Mouse (Mus musculus): Measurements from ENCODE around the gene Wnt11.

Wnt11 gene

DNA sequence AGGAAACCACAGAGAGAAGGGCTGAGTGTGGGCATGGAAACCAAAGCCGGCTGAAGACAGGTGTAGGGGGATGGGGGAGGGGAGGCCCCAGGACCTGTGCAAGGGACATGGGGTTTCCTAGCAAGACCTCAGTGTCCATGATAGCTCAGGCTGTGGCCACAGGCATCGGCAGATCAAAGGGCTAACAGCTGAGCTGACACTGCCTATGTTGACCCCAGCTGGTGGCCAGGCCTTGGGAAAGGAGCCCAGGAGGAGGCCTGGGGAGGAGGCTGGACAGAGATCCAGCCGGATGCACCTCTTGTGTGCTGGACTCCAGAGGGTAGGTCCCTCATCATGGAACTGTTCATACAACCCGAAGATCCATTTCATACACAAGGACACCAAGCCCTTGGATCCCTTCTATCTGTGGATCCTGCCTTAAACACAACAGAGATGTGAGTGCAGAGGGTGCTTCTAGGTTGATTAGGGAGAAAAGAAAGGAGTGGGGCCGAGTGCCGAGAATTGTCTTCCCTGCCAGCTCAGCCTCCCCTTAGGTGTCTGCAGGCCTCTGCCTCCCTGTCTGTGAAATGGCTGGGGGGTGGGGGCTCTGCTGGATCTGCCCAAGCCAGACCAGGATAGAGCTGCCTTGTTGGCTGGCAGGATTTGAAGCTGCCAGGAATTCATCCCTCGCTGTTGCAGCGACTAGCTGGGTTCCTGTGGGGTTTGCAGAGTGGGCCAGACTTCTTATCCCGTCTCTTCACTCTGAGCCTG is 29.2 kb downstream of the Wnt11 start:
- CTCF ChIA-PET, result no interaction called here

DNA sequence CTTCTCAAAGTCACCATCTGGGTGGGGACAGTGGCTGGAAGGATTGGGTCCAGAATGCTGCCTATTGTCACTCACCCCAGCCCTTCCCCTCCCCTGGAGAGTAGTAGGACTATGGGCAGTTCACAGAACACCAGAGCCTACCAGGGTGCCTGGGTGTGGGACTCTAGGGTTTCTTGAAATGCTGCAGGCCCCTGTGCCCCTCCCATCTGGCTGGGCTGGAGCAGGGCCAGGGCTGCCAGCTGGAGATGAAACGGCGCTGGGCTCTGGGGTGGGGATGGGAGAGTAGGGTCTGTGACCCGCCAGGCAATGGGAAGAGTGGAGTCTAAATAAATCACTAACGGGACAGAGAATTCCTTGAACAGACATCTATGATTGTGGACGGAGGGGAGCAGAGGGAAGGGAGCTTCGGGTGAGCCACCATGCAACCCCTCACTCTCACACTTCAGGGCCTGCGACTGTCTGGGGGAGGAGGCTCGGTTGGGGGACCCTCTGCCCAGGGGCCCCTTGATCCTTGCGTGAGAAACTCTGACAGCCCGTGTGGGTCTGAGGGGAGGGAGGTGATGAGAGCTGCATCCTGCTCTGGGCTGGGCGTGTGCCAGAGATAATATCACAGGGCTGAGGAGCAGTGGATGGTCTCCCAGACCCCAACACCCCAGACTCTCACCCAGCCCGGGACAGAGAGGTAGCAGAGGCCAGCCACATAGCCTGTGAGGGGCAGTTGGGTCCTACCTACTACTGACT is 32.3 kb downstream of the Wnt11 start:
- CTCF ChIA-PET, result no interaction called here

DNA sequence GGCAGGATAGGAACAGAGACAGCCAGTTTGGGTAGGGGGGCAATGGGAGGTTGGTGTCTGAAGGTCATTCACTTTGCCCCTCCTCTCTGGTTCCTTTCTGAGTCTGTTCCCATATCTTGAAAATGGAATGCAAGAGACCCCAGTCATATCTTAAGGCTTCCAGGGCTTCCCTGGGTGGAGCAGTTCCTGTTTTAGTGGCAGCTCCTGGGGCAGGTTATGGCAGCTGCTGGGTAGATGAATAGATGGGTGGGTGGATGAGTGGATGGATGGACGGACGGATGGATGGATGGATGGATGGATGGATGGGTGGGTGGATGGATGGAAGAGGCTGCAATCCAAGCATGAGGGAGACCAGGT is 32.9 kb downstream of the Wnt11 start:
- CTCF ChIA-PET, result no interaction called here

DNA sequence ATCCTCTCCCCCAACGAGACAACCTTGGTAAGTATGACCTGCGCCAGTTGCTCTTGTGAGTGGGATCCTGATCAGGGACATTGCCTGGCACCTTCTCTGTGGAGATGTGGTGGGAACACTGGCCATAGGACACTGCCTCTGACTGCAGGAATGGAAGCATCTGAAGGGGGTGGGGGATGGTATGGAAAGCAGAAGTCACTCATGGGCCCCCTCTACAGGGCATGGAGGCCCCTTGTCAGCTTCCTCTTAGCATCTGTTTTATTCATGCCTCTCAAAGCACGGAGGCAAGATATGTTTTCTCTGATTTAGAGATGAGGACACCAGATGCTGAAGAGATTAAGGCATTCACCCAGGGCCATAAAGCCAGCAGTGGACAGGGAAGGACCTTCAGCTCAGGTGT is 34.2 kb downstream of the Wnt11 start:
- CTCF ChIA-PET, result interaction anchor here (0.6 kb wide), 1 partner anchor 9 kb away, joined by 3 read pairs; no protein-coding TSS in a partner anchor

DNA sequence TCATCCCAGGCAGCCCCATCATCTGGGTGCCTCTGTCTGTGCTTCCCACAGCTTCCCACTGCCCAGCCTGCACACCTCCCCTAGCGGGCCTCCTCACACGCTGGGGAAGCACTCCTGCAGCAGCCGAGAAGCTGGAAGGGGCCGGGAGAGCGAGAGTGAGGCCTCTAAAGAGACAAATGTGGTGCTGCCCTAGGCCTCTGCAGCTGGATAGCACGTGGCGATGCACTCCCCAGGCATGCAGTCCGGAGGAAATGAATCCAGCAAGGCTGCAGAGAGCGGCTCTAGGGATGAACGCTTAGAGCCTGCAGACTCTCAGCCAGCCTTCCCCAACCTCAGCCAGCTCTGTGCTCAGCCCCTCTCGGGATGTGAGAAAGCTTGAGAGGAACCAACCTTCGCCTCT is 35.9 kb downstream of the Wnt11 start:
- CTCF ChIA-PET, result no interaction called here

DNA sequence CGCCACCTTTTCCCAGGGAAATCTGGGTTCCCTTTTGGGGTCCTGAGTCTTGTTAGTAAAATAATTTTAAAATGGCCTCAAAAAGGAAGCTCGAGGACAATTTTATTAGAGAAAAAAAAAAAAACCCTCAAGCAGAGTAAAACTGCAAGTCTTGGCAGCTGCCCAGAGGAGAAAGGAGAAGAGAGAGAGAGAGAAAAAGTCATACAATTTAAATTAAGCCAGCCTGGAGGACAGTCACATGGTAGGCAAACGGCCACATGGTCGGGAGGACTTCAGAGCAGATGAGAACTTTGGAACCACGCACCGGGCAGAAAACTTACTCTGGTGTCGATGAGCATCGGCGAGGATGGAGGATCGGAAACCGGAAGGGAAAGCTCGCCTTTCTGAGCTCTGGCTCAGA is 37.0 kb downstream of the Wnt11 start:
- CTCF ChIA-PET, result no interaction called here

DNA sequence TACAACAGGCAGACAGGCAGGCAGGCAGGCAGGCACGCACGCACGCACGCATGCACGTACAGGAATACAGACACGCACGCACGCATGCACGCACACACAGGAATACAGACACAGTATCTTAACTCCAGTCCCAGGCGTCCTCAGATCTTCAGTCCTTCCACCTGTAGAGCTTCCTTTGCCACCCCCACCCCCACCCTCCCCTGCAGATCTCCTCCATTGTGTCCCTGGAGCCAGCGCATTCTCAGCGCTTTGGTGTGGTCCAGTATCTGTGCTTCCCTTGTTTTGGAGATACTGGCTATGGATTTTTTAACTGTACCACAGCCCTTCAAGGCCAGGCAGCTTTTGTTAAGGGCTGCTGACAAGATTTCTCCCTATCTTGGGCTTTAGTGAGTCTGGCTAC is 38.4 kb downstream of the Wnt11 start:
- CTCF ChIA-PET, result no interaction called here

DNA sequence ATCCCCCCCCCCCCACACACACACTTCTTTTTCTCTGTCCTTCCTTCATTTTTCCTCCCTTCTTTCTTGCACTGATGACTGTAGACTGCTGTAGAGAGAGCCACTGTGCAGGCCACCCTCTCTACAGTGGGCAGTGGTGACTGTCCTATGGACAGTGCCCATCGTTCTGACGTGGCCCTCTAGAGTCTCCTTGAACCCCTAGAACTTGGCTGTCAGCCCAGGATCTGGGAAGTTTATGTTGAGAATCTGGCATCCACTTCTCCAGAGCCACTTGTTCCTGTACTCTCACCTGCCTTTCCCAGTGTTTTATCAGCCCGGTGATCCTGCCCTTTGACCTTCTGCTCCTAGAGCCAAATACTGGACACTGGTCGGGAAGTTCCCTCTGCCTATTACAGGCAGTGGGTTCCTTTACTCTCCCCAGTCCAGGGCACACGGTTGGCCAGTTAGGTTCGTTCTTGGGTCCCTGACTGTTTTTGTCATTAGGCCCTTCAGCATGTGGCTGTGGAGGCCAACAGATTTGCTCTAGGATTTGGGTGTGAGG is 39.6 kb downstream of the Wnt11 start:
- CTCF ChIA-PET, result no interaction called here

DNA sequence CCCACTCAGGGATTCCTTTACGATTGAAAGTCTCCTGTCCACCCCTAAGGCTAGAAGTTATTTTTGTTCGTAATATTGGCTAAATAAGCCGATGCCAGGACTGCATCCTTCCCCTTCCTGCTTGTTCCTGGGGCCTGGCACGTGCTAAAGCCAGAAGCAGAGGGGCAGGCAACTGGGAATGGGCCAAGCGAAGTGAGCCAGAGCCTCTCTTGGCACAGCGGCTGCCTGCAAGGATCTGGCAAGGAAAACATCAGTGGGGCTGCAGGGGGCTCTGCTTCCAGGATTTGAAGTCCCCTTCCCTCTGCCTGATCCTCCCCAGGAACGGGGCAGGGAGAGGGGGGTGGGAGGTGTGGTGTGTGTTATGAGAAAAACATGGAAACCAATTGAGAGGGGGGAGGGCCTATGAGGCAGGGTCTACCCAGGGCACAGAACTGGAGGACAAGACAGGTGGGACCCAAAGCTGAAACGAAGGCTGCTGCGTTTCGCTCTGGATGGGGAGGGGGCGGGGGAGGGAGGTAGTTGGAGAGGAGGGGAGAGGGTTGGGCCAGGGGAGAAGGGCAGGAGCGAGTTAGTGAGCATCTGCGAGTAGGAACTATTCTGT is 40.6 kb downstream of the Wnt11 start:
- CTCF ChIA-PET, result interaction anchor here (0.6 kb wide), 1 partner anchor 13 kb away, joined by 3 read pairs; no protein-coding TSS in a partner anchor

DNA sequence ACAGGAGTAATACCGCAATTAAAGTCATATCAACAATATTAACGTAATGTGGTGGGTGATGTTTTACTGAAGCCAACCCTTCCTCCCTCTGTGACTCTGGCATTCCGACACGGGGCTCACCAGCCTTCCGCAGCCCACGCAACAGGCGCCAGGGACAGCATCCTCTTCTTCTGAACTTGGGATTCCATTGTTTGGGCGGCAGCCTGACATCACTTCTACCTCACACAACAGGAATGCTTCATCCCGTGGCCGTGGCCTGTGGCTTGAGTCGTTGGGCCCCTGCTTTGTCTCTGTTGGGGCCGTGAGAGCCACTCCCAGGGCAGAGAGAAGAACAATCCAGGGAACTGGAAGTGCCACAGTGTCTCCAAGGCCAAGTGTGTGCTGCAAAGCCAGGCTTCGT is 41.2 kb downstream of the Wnt11 start:
- CTCF ChIA-PET, result no interaction called here

DNA sequence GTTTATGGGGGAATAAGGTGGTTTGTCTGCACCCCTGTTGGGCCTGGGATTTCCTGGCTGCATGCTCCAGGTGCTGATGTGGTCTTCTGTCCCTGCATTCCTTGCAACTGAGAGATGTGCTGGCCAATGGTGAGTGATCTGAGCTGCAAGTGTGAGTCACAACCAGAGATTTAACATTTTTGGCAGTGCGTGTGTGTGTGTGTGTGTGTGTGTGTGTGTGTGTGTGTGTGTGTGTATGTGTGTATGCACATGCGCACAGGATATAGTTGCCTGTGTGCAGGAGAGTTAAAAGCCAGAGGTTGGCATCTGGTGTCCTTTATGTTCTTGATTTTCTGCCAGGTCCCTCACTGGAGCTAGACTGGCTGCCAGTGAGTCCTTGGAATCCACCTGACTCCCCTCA is 44.3 kb downstream of the Wnt11 start:
- CTCF ChIA-PET, result no interaction called here

DNA sequence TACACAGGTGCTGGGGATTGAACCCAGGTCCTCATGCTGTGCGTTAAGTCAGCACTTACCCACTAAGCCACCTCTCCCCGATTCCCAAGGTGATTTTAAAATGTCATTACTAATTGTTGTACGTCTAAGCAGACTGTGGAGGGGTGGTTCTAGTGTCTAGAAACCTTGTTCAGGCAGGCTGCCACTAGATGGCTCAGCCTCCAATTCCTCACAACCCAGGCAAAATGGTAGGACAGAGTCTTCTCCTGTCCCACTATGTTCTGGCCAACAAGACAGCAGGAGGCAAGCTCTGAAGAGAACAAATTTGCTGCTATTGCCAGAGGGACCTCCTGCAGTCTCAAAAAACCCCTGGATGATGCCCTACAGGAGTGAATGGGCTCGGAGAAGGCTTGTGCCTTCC is 47.0 kb downstream of the Wnt11 start:
- CTCF ChIA-PET, result interaction anchor here (0.7 kb wide), 1 partner anchor 1895 kb away, joined by 3 read pairs; no protein-coding TSS in a partner anchor

DNA sequence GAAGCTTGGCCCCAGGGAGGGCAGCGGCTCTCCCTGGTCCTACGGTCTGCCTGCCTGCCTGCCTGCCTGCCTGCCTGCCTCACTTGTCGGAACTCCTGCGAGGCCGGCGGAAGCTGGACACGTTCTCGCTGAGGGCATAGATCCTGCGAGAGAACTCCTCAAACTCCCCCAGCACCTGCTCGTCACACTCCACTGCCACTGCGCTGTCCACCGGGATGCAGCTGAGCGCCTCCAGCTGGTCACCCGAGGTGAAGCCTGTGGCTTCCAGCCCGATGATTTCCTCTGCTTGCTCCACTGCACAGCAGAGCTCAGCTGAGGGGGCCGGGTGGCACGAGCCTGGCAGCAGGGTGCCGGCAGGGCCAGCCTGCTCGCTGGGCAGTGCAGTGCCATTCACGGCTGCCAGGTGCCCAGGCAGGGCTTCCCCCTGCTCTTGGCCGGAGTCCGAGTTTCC is 52.9 kb downstream of the Wnt11 start:
- CTCF ChIA-PET, result interaction anchor here (0.7 kb wide), 1 partner anchor 13 kb away, joined by 3 read pairs; no protein-coding TSS in a partner anchor

DNA sequence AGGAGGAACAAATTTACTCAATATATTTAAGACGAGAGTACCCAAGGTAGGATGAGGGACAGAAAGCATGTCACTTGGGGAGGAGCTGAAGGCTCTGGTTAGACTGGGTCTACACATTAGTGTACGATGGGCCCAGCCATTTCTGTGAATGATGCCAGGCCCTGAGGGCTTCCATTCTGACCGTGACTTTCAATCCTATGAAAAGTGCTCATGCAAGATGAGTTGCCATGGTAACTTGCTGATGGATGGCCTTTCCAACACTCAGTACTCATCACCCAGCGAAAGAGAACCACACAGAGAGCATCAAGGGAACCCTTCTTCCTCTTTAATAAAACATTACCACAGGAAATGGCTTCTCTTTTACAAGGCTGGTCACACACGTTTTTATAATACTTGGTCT is 53.9 kb downstream of the Wnt11 start:
- CTCF ChIA-PET, result interaction anchor here (0.7 kb wide), 1 partner anchor 14 kb away, joined by 3 read pairs; no protein-coding TSS in a partner anchor

DNA sequence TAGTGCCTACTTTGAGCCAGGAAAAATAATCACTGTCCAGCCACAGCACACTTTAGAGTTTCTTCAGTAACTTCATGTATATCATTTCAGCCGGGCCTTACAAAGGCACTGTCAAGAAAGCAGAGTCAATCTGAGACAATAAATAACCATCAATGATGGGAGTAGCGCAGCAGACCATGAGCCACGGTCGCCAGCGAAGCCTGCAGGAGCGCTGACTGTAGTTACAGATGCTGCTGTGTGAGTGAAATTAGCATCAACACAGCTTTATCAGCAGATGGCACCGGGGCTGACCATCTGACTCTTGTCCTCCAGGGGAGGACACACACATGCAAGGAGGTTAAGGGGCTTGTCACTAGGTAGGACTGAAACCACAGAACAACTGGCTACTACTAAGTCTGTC is 54.3 kb downstream of the Wnt11 start:
- CTCF ChIA-PET, result no interaction called here

DNA sequence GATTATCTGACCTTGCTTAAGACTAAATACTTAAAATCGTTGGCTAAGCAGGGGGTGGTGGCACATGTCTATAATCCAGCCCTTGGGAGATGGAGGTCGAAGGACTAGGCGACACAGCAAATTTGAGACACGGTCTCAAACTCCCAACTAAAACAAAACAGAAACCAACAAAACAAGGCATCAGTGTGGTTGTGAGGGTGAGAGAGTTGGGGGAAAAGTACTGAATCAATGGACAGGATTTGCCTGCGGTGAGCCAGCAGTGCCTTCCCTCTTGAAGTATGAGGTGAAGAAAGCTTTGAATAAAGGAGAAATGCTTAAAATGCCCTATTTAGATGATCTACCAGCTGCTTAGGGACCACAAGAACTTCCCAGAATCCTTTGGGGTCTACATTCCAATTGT is 58.2 kb downstream of the Wnt11 start:
- CTCF ChIA-PET, result no interaction called here

DNA sequence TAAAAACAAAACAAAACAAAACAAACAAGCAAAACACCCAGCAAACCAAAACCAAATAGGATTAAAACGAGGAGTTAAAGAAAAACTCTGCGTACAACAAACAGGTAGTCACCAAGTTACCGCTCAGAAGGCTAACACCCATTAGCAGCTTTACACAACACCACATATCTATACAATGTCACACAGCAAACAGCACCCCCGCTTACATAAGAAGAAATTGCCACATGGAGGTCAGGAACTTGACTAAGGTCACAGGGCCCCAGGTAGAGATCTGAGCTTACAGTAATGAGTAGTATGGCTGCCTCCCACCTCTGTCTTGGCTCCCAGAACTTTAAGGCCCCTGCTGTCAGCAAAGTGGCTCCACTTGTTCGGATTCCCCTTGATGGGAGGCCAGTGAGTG is 59.4 kb downstream of the Wnt11 start:
- CTCF ChIA-PET, result interaction anchor here (0.6 kb wide), 1 partner anchor 154 kb away, joined by 5 read pairs; no protein-coding TSS in a partner anchor

DNA sequence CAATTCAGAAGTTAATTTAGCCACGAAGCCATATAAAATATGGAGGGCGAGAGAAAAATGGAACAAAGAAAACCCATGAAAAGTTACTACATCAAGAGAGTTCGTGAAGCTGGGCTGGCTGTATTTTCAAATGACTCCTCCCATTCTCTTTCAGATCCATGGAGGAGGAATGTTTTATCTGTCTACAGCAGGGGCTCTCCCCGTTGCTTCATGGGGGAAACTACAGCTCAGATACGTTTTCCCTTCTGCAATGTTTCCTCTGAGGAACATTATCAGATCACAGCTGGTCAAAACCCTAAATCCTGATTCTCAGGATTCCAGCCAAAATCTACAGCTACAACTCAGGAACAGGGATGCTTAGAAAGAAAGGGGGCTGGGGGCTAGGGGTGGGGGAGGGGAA is 59.9 kb downstream of the Wnt11 start:
- CTCF ChIA-PET, result interaction anchor here (0.6 kb wide), 2 partner anchors 154 to 425 kb away, joined by 5 to 16 read pairs; no protein-coding TSS in a partner anchor

DNA sequence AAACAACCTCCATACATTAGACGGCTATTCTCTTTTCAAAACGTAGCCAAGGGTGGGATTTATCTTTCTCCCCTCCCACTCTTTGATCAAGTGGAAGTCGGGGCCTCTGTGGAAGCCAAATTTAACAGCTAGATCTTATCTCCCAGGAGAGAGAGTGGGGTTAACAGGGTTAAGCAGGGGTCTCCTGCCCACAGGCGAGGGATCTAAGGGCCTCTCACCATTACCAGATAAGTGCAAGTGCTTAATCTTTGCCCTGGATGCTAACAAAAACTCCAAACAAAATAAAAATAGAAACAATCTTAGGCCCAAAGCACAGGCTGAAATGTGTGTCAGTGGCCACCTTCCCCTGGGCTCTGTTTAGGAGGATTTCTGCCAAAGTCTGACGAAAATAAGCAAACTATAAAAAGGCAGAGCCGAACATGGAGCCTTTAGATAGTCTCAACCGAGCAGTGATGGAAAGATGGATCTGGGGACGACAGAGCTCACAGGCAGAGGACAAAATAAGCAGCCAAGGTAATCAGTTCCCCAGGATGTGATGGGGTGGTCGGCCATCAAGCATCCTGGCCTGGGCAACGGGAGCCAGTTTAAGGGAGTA is 60.7 kb downstream of the Wnt11 start:
- CTCF ChIA-PET, result interaction anchor here (0.6 kb wide), 1 partner anchor 424 kb away, joined by 16 read pairs; no protein-coding TSS in a partner anchor

DNA sequence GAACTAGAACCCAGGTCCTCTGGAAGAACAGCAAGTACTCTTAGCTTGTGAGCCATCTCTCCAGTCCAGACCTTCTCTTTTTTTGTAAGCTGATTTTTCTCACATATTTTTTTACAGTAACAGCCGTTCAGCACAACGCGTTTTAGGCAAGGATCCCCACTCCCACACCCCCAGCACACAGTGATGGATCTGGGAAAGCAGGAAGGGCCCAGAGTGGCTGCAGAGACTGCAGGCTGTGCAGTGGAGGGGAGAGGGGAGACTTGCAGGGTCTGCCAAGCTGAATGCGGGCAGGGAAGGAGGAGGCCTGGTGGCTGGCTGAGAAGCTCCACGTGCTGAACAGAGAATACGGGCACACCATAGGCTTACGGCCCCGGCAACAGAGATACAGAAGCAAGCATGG is 62.4 kb downstream of the Wnt11 start:
- CTCF ChIA-PET, result interaction anchor here (0.6 kb wide), 2 partner anchors 176 to 1349 kb away, joined by 3 to 9 read pairs; no protein-coding TSS in a partner anchor

DNA sequence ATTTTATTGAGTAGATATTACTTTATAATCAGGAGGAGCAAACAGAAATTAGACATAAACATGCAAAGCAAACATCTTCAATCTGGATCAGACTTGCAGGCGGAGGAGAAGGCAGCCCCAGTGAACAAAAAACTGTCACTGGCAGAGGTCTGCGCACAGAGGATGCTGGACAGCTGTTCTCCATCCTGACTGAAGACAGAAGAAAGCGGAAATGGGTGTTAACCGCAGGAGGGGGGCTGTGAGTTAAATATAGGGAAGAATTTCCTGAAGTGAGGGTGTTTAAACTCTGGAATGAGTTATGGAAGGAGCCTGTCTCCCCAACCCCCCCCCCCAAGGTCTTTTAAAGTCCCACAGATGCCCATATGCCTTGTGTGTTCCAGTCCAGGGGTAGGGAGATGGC is 64.9 kb downstream of the Wnt11 start:
- CTCF ChIA-PET, result interaction anchor here (0.6 kb wide), 1 partner anchor 670 kb away, joined by 3 read pairs; no protein-coding TSS in a partner anchor

DNA sequence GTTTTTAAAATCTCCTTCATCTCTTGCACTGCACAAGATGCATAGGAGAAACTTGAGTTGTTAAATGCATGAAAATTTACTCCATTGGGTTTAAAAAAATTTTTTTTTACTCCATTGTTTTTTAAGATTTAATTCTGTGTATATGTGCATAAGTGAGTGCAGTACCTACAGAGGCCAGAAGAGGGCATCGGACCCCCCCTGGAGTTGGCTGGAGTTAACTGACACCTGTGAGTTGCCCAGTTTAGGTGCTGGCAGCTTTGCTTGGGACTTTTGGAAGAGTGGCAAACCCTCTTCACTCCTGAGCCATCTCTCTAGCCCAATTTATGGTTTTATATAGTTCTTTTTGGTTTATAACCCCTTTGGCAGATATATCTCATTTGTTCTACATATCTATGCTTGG is 66.2 kb downstream of the Wnt11 start:
- CTCF ChIA-PET, result no interaction called here
